In genomic region chr4:141487581-141487980, GRCm38 (mm10) we compare ENCODE assay signal across 25 mouse cellular contexts. TPM values are rescaled to one million over a fixed set of nuclear protein-coding genes. Genes with fewer than 3 reads are reported as not detected.
DNase-seq lines count a peak whose midpoint lies in the region; ATAC-seq and TF ChIP-seq lines count a peak whose summit lies in the region.
"Had no signal": no experiment of that assay in that cellular context is flagged by ENCODE, and none has a peak within 500 bp of the region (broad histone marks: within the 10 kb centered on the region; RNA-seq: fewer than 3 reads in every experiment).

No protein-coding gene starts in this region.

- TF ChIP-seq POLR2A in CH12.LX (IDR thresholded peaks at IDR 0.05; ENCODE audit: low read depth, low read length) (no peak), MEL (IDR thresholded peaks at IDR 0.05; ENCODE audit: control insufficient read depth in 1 of 2, insufficient read depth in 1 of 2, low read depth in 1 of 2, low read length in 2 of 2, poor library complexity in 1 of 2) (no peak)

- TF ChIP-seq CTCF in CH12.LX (conservative IDR thresholded peaks at IDR 0.05 in 1 of 2, IDR thresholded peaks at IDR 0.05 in 1 of 2; ENCODE audit: low read depth in 2 of 2, low read length in 2 of 2): no peak
- no peak for TF ChIP-seq CTCF in MEL (IDR thresholded peaks at IDR 0.05 in 2 of 3, conservative IDR thresholded peaks at IDR 0.05 in 1 of 3; ENCODE audit: control insufficient read depth in 1 of 3, insufficient read depth in 1 of 3, low read depth in 2 of 3, low read length in 3 of 3, poor library complexity in 1 of 3, severe bottlenecking in 1 of 3)

- H3K9ac ChIP-seq in CH12.LX (ENCODE audit: insufficient read depth, low read depth) (no peak overlapping the region), ES-E14 (ENCODE audit: insufficient read depth, low read depth, low read length, poor library complexity, severe bottlenecking) (no peak overlapping the region), MEL (ENCODE audit: control insufficient read depth, low read depth, low read length, poor library complexity, severe bottlenecking) (no peak overlapping the region)
- no peak overlapping the region for H3K9ac ChIP-seq in hindbrain, embryonic 14.5 days

- H3K4me2 ChIP-seq in CH12.LX (ENCODE audit: insufficient read depth, low read depth, poor library complexity, severe bottlenecking): no peak overlapping the region
- H3K4me2 ChIP-seq in hindbrain, embryonic 14.5 days (replicated peaks): no peak overlapping the region

- H3K9me3 ChIP-seq in CH12.LX (replicated peaks; ENCODE audit: low read length): no peaks in the 10 kb centered on the region
- H3K9me3 ChIP-seq in ES-E14 (ENCODE audit: control insufficient read depth, insufficient read depth, low read depth, low read length): no peaks in the 10 kb centered on the region
- no peaks in the 10 kb centered on the region for H3K9me3 ChIP-seq in MEL (replicated peaks; ENCODE audit: insufficient read depth, low read length)
- H3K9me3 ChIP-seq in hindbrain, embryonic 14.5 days (ENCODE audit: control insufficient read depth, low read length): no peaks in the 10 kb centered on the region
- H3K9me3 ChIP-seq: G1E had no signal

- H3K4me3 ChIP-seq in CH12.LX (replicated peaks in 1 of 3; ENCODE audit: low read depth in 2 of 3, low read length in 2 of 3, poor library complexity in 1 of 3) (no peak overlapping the region), ES-E14 (ENCODE audit: insufficient read depth in 1 of 2, low read depth in 1 of 2, low read length in 2 of 2, poor library complexity in 1 of 2, severe bottlenecking in 1 of 2) (no peak overlapping the region), MEL (ENCODE audit: control insufficient read depth in 1 of 2, insufficient read depth in 1 of 2, low read depth in 2 of 2, low read length in 2 of 2) (no peak overlapping the region)
- H3K4me3 ChIP-seq in hindbrain, embryonic 14.5 days (replicated peaks; ENCODE audit: low read length): no peak overlapping the region

- H3K27me3 ChIP-seq in CH12.LX (replicated peaks) (no peaks in the 10 kb centered on the region), MEL (ENCODE audit: control insufficient read depth in 1 of 2, insufficient read depth in 2 of 2, low read length in 2 of 2) (no peaks in the 10 kb centered on the region)
- no peaks in the 10 kb centered on the region for H3K27me3 ChIP-seq in hindbrain, embryonic 14.5 days (ENCODE audit: control insufficient read depth, insufficient read depth, low read length)
- H3K27me3 ChIP-seq: Patski had no signal

- no peak overlapping the region for H3K27ac ChIP-seq in CH12.LX (ENCODE audit: insufficient read depth, low read depth)
- H3K27ac ChIP-seq in ES-E14 (ENCODE audit: insufficient read depth, low read depth, low read length, poor library complexity, severe bottlenecking): no peak overlapping the region
- no peak overlapping the region for H3K27ac ChIP-seq in MEL (ENCODE audit: control insufficient read depth, low read depth, low read length)
- H3K27ac ChIP-seq in hindbrain, embryonic 14.5 days: no peak overlapping the region

- TF ChIP-seq RAD21 in CH12.LX (IDR thresholded peaks at IDR 0.05; ENCODE audit: low read depth, low read length) (no peak), MEL (IDR thresholded peaks at IDR 0.05; ENCODE audit: low read depth, low read length) (no peak)

- DNase-seq in CH12.LX (ENCODE audit: extremely low read depth) (no peak), ES-E14 (ENCODE audit: low read depth, low spot score) (no peak), MEL (ENCODE audit: low read depth, low spot score) (no peak)
- DNase-seq in frontal cortex, adult 2 months (ENCODE audit: extremely low spot score in 1 of 2, low spot score in 1 of 2): no peak
- DNase-seq in lung, adult 18-20 months: no peak
- DNase-seq in hindbrain, embryonic 14.5 days (ENCODE audit: low spot score): no peak
- DNase-seq: adrenal gland, adult 2 months; adrenal gland, adult 8-10 months; adrenal gland, postnatal 10 days; adrenal gland, postnatal 14 days; adrenal gland, postnatal 25 days; adrenal gland, postnatal 36 days; B cell, adult 2 months; cerebellum, adult 11 months; cerebellum, adult 11-12 months; cerebellum, adult 18-20 months; cerebellum, adult 2 months; cerebellum, adult 8-10 months; cerebellum, adult 9-10 months had no signal

- WGBS in hindbrain, embryonic 14.5 days: 96% methylated on average over 11 of the region's 11 CpGs

- in situ Hi-C loops in CH12.LX (cut with MboI; ENCODE audit: low pct_ligation_motif_present, low pct_unique_long_range_greater_than_20kb, low sequenced_read_pairs) (no loop called here), ES-E14 (cut with MboI; ENCODE audit: low sequenced_read_pairs in 2 of 2, unreplicated experiment in 2 of 2) (no loop called here)

- H3K4me1 ChIP-seq in CH12.LX (ENCODE audit: control insufficient read depth in 1 of 2, insufficient read depth in 2 of 2) (no peaks in the 10 kb centered on the region), ES-E14 (ENCODE audit: control insufficient read depth in 2 of 2, insufficient read depth in 2 of 2, low read length in 2 of 2, poor library complexity in 1 of 2) (no peaks in the 10 kb centered on the region; a peak in 1 of 4 replicates), MEL (ENCODE audit: control insufficient read depth in 1 of 2, insufficient read depth in 2 of 2, low read length in 2 of 2) (no peaks in the 10 kb centered on the region)
- H3K4me1 ChIP-seq in hindbrain, embryonic 14.5 days (replicated peaks; ENCODE audit: control insufficient read depth, insufficient read depth, low read length): no peaks in the 10 kb centered on the region

- no peak for ATAC-seq in hindbrain, embryonic 14.5 days (ENCODE audit: low FRiP score)
- ATAC-seq: activated CD4-positive, CD25-positive, alpha-beta regulatory T cell, adult 4 months; CD4-positive, CD25-positive, alpha-beta regulatory T cell, adult 4 months; Patski had no signal

- H3K36me3 ChIP-seq in CH12.LX (replicated peaks in 1 of 2; ENCODE audit: control insufficient read depth in 1 of 2, insufficient read depth in 1 of 2, low read length in 1 of 2) (peaks cover 70 to 90% of the 10 kb centered on the region in 2 experiments), ES-E14 (ENCODE audit: control insufficient read depth, insufficient read depth, low read length, poor library complexity, severe bottlenecking) (peaks cover 44% of the 10 kb centered on the region), MEL (ENCODE audit: control insufficient read depth in 1 of 2, insufficient read depth in 2 of 2, low read length in 2 of 2) (peaks cover 0 to 13% of the 10 kb centered on the region in 2 experiments; a peak in 2 of 4 replicates)
- H3K36me3 ChIP-seq in hindbrain, embryonic 14.5 days (replicated peaks; ENCODE audit: control insufficient read depth, insufficient read depth): peaks cover 100% of the 10 kb centered on the region

- dilution Hi-C loops in CH12.LX (cut with MboI; ENCODE audit: extremely low pct_ligation_motif_present, extremely low pct_unique_long_range_greater_than_20kb, low sequenced_read_pairs): no loop called here

- no peaks in the 10 kb centered on the region for H3K79me2 ChIP-seq in CH12.LX (replicated peaks; ENCODE audit: control insufficient read depth, extremely low read depth, insufficient read depth, poor library complexity, severe bottlenecking)
- H3K79me2 ChIP-seq in MEL (ENCODE audit: control insufficient read depth, insufficient read depth, low read length, poor library complexity): no peaks in the 10 kb centered on the region

- no peak for TF ChIP-seq EP300 in CH12.LX (IDR thresholded peaks at IDR 0.05; ENCODE audit: low read length)
- no peak for TF ChIP-seq EP300 in MEL (IDR thresholded peaks at IDR 0.05; ENCODE audit: low read depth in 1 of 2, low read length in 2 of 2)

TF ChIP-seq in CH12.LX, 34 proteins besides CTCF, POLR2A, EP300 and RAD21 (continues in another document):
- TF ChIP-seq TBP (conservative IDR thresholded peaks at IDR 0.05; ENCODE audit: low read depth, low read length): no peak
- TF ChIP-seq USF2 (conservative IDR thresholded peaks at IDR 0.05; ENCODE audit: low read depth, low read length): no peak

TF ChIP-seq in ES-E14, 5 proteins besides CTCF, POLR2A, EP300 and RAD21 (continues in another document):
- no peak for TF ChIP-seq HCFC1 (IDR thresholded peaks at IDR 0.05; ENCODE audit: borderline replicate concordance, insufficient read depth, low read length)
- TF ChIP-seq ZNF384 (IDR thresholded peaks at IDR 0.05; ENCODE audit: low read depth, low read length): no peak

TF ChIP-seq in MEL, 35 proteins besides CTCF, POLR2A, EP300 and RAD21:
- TF ChIP-seq TAL1 (IDR thresholded peaks at IDR 0.05; ENCODE audit: low read length): no peak
- TF ChIP-seq MAFK (IDR thresholded peaks at IDR 0.05; ENCODE audit: borderline replicate concordance, low read depth, low read length): peak; percentile 85

RNA-seq across cellular contexts. Expression of gene Zbtb17, which starts 43.1 kb away (rescaled TPM):
- total RNA-seq in CH12.LX (2012; rRNA removed) (45.3 and 47.6 TPM in 2 replicates), CH12.LX (2014; rRNA removed) (20.4 and 21.4 TPM in 2 replicates), ES-E14 (2012; rRNA removed) (30.1 and 37.3 TPM in 2 replicates), MEL (2012; rRNA removed) (32.3 and 36.4 TPM in 2 replicates)
- polyA plus RNA-seq in CH12.LX (2012; ENCODE audit: insufficient read length, low read depth) (49.7 and 51.2 TPM in 2 replicates), MEL (2012; ENCODE audit: insufficient read depth in 1 of 2, insufficient read length in 2 of 2, low read depth in 1 of 2, low replicate concordance in 2 of 2, missing spikeins in 1 of 2) (10 to 100 TPM in 1 of 2 experiments, not detected in 1; 63.2 TPM)
- 42.7 and 49.1 TPM in 2 replicates for polyA plus RNA-seq in frontal cortex, adult 2 months (2012; rRNA removed)
- polyA plus RNA-seq in hindbrain, embryonic 14.5 days (2014; fragmentation: Nextera tagmentation; extraction: Ambion mirVana): 29.5 and 30.7 TPM in 2 replicates

RNA-seq across cellular contexts. Expression of gene Spen, which starts 50.8 kb away (rescaled TPM):
- total RNA-seq in CH12.LX (2012; rRNA removed): 10.2 and 10.8 TPM in 2 replicates
- 2.6 and 4.0 TPM in 2 replicates for total RNA-seq in CH12.LX (2014; rRNA removed)
- 21.3 and 21.6 TPM in 2 replicates for polyA plus RNA-seq in CH12.LX (2012; ENCODE audit: insufficient read length, low read depth)
- total RNA-seq in ES-E14 (2012; rRNA removed): 51.5 and 58.6 TPM in 2 replicates
- total RNA-seq in MEL (2012; rRNA removed): 11.9 and 12.6 TPM in 2 replicates
- 100 to 1,000 TPM in 1 of 2 experiments, 10 to 100 TPM in 1; 46.9 to 102 TPM for polyA plus RNA-seq in MEL (2012; ENCODE audit: insufficient read depth in 1 of 2, insufficient read length in 2 of 2, low read depth in 1 of 2, low replicate concordance in 2 of 2, missing spikeins in 1 of 2)
- 15.4 TPM in 2 replicates for polyA plus RNA-seq in frontal cortex, adult 2 months (2012; rRNA removed)
- 20.3 and 20.4 TPM in 2 replicates for polyA plus RNA-seq in hindbrain, embryonic 14.5 days (2014; fragmentation: Nextera tagmentation; extraction: Ambion mirVana)

RNA-seq across cellular contexts. Expression of gene Srarp, which starts 51.7 kb away (rescaled TPM):
- total RNA-seq in CH12.LX (2012; rRNA removed) (not detected in 2 replicates), CH12.LX (2014; rRNA removed) (not detected in 2 replicates), ES-E14 (2012; rRNA removed) (not detected in 2 replicates), MEL (2012; rRNA removed) (not detected in 2 replicates)
- polyA plus RNA-seq in CH12.LX (2012; ENCODE audit: insufficient read length, low read depth) (not detected in 2 replicates), MEL (2012; ENCODE audit: insufficient read depth in 1 of 2, insufficient read length in 2 of 2, low read depth in 1 of 2, low replicate concordance in 2 of 2, missing spikeins in 1 of 2) (not detected)
- polyA plus RNA-seq in frontal cortex, adult 2 months (2012; rRNA removed): 11.9 and 13.2 TPM in 2 replicates
- 0.29 TPM in 1 of 2 replicates, not detected in the other for polyA plus RNA-seq in hindbrain, embryonic 14.5 days (2014; fragmentation: Nextera tagmentation; extraction: Ambion mirVana)
- total RNA-seq: adrenal gland, postnatal 10 days; adrenal gland, postnatal 14 days; adrenal gland, postnatal 25 days; adrenal gland, postnatal 36 days; adrenal gland, postnatal 4 days; G1E had no signal
- polyA plus RNA-seq: activated CD4-positive, CD25-positive, alpha-beta regulatory T cell, adult 4 months; C2C12; CD4-positive, CD25-positive, alpha-beta regulatory T cell, adult 4 months; G1E had no signal

Comparison
In these comparisons a context has a peak if more than half of its experiments do, and no peak if none do; other contexts are left out.
1. Of the 35 proteins assayed by ChIP-seq in both MEL and CH12.LX: peak only in MEL: none; only in CH12.LX: none; in both: MAFK; in neither: 34.